Mouse (Mus musculus): ENCODE data around the gene Gm35315. TPM values are rescaled to one million over a fixed set of nuclear protein-coding genes. Genes with fewer than 3 reads are reported as not detected.
"Not testable (repeated sequence)": the region's sequence is repeated elsewhere in the genome, so short reads cannot be mapped to it uniquely, and the experiment has no call there.

Gm35315 gene
- total and polyA plus RNA-seq, 3 experiments = not detected

DNA sequence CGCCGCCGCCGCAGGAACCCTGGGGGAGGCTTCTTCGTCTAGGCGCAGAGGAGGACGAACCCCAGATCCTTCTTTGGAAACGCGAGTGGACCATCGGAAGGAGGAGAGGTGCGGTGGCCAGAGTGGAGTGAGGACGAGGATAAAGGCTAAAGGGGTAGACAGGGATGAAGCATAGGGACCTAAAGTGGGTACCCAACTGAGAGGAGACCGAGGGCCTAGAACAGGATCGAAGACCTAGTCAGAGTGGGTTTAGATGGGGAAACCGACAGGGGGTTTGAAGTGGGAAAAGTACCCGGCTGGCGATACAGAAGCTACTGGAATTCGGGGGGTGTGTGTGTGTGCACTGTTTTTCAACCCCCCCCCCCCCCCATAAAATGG is 41.9 kb upstream of the Gm35315 start:
- DNase-seq = no peak
- intact Hi-C loops (cut with DNase I) = loop anchor here (10.0 kb wide), 3 partner anchors 81 to 581 kb away; partner anchors contain the start of genes Crlf2 and Zfp932
- Histone ChIP-seq H3K27me3 (ENCODE audit: control insufficient read depth, insufficient read depth, low read length) (no peaks in the 10 kb centered on the region), H3K27ac (peak overlapping the region; percentile 92), H3K79me2 (replicated peaks; ENCODE audit: control insufficient read depth, insufficient read depth, low read length) (peaks cover 4% of the 10 kb centered on the region), H3K4me3 (peak overlapping the region; percentile 84), H3K36me3 (ENCODE audit: control insufficient read depth, insufficient read depth, low read length) (no peaks in the 10 kb centered on the region; the same call in 1 of the 2 replicates), H3K4me1 (ENCODE audit: control insufficient read depth, insufficient read depth, low read length) (no peaks in the 10 kb centered on the region; the same call in 1 of the 2 replicates), H3K9ac (ENCODE audit: low read depth, low read length) (peak overlapping the region; percentile 71)
- TF ChIP-seq EP300 (IDR thresholded peaks at IDR 0.05; ENCODE audit: insufficient read depth, low read depth, low read length) (no peak), POLR2A (IDR thresholded peaks at IDR 0.05; ENCODE audit: insufficient read depth, low read depth, low read length) (no peak), CTCF (IDR thresholded peaks at IDR 0.05) (no peak)
- WGBS = 2% methylated on average over 18 of the region's 18 CpGs

DNA sequence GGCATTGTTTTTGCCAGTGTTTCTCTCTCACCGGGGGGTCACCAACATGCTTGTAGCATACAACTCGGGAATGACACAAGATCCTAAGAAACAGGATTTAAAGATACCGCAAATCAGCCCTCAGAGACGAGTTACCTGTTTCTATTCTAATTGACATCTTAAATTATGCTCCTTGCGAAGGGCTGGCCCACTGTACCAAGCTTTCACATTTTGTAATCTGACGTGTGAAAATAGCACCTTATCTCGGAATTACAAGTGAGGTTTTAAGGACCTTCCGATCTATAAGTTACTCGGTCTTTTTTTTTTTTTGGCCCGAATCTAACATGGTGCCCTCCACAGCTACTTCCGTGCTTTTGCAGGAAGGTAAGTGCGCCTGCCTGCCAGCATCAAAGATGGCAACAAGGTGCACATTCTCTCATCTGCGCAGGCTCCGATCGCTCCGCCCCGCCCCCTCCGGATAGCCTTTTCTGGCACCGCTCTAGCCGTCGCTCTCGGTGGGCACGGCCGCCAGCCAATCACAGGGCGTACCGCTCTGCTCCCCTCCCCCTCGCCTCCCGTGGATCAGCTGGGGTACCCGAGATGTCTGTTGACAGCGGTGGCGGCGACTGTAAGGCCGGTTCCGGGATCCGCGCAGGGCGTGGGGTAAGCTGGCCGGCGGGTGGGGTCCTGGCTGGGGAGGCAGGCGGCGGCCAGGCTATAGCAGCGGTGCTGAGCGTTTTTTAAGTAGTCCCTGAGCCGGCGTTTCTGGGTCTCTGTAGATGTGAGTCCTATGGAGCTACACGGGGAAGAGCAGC is 41.3 kb upstream of the Gm35315 start, which contains the start of gene Chfr:
Chfr (plus strand) TSS at position 550 of the 794 bp plus-strand sequence.
- Histone ChIP-seq H3K36me3 (ENCODE audit: control insufficient read depth, insufficient read depth, low read length) (no peaks in the 10 kb centered on the region; the same call in 1 of the 2 replicates), H3K27me3 (ENCODE audit: control insufficient read depth, insufficient read depth, low read length) (no peaks in the 10 kb centered on the region), H3K9ac (ENCODE audit: low read depth, low read length) (peak within 1 kb of the TSS; percentile 71), H3K4me3 (peak within 1 kb of the TSS; percentile 84), H3K79me2 (replicated peaks; ENCODE audit: control insufficient read depth, insufficient read depth, low read length) (peaks cover 4% of the 10 kb centered on the region), H3K27ac (peak within 1 kb of the TSS; percentile 92), H3K4me1 (ENCODE audit: control insufficient read depth, insufficient read depth, low read length) (no peaks in the 10 kb centered on the region; the same call in 1 of the 2 replicates)
- TF ChIP-seq POLR2A (IDR thresholded peaks at IDR 0.05; ENCODE audit: insufficient read depth, low read depth, low read length) (peak; percentile 73), EP300 (IDR thresholded peaks at IDR 0.05; ENCODE audit: insufficient read depth, low read depth, low read length) (no peak), CTCF (IDR thresholded peaks at IDR 0.05) (peak; percentile 28)
- peak; percentile 98 to 99 for DNase-seq
- 3% methylated on average over 46 of the region's 46 CpGs for WGBS
- intact Hi-C loops (cut with DNase I) = loop anchor here (1.0 to 10.0 kb wide), 5 partner anchors 28 to 581 kb away; partner anchors contain the start of genes Crlf2, Golga3 and Zfp932

DNA sequence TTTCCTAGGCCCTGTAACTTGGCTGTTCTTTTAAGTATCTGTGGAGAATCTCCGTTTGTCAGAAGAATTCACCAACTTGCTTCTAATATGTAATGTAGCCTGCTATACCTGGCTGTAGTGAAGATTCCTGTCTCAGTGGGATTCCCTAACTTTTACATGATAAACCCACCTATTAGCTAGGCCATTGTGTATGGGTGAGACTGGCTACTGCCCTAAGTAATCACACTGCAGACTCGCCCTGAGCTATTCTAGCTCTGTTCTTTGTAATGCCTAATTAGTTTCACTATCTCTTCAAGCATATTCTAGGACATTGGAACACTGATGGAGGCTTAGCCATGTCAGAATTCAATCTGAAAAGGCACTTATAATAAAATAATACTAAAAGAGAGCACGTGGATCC is 28.2 kb upstream of the Gm35315 start:
- intact Hi-C loops (cut with DNase I); DNase-seq; H3K9ac ChIP-seq (ENCODE audit: low read depth, low read length); H3K79me2 ChIP-seq (replicated peaks; ENCODE audit: control insufficient read depth, insufficient read depth, low read length); H3K27me3 ChIP-seq (ENCODE audit: control insufficient read depth, insufficient read depth, low read length); H3K4me3 ChIP-seq; H3K27ac ChIP-seq; H3K4me1 ChIP-seq (ENCODE audit: control insufficient read depth, insufficient read depth, low read length); H3K36me3 ChIP-seq (ENCODE audit: control insufficient read depth, insufficient read depth, low read length): not testable (repeated sequence)
- 83% methylated on average over 3 of the region's 3 CpGs for WGBS

DNA sequence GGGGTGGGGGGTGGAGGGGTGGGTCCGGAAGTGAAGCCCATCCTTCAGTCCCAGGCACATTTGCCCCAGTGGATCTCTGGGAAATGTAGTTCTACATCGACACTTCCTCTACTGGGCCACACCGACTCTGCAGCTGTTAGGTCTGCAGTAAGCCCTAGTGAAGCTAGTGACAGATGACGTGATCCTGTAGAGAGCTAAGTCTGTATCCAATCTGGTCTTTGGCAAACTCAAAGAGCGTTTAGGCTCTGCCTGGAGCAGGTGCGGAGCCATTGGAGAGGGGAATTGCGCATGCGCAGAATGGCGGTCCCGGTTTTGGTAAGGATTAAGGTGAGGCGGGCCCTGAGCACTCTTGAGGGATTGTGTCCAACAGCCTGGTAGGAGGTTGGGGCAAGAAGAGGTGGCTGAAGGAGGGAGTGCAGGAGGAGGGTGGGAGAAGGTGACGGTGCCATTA is 15.8 kb upstream of the Gm35315 start, which contains the start of gene Zfp605:
Zfp605 (plus strand) TSS at position 102 of the 451 bp plus-strand sequence.
- WGBS = under 1% methylated on average over 12 of the region's 12 CpGs
- TF ChIP-seq POLR2A (IDR thresholded peaks at IDR 0.05; ENCODE audit: insufficient read depth, low read depth, low read length) (peak; percentile 31), EP300 (IDR thresholded peaks at IDR 0.05; ENCODE audit: insufficient read depth, low read depth, low read length) (0 out of 2 replicates have a peak, but pooled peaks have one; percentile 44), CTCF (IDR thresholded peaks at IDR 0.05) (0 out of 2 replicates have a peak, but pooled peaks have one; percentile 7)
- peak within 1 kb of the TSS; percentile 95 for H3K4me3 ChIP-seq
- H3K27me3 ChIP-seq (ENCODE audit: control insufficient read depth, insufficient read depth, low read length) = no peaks in the 10 kb centered on the region
- H3K79me2 ChIP-seq (replicated peaks; ENCODE audit: control insufficient read depth, insufficient read depth, low read length) = no peaks in the 10 kb centered on the region
- peak within 1 kb of the TSS; percentile 82 for H3K27ac ChIP-seq
- peak within 1 kb of the TSS; percentile 55 for H3K9ac ChIP-seq (ENCODE audit: low read depth, low read length)
- intact Hi-C loops (cut with DNase I) = loop anchor here (10.0 kb wide), 1 partner anchor 185 kb away; the partner anchor contains the start of gene Gm15446
- H3K4me1 ChIP-seq (ENCODE audit: control insufficient read depth, insufficient read depth, low read length) = no peaks in the 10 kb centered on the region
- peak; percentile 90 for DNase-seq
- H3K36me3 ChIP-seq (ENCODE audit: control insufficient read depth, insufficient read depth, low read length) = no peaks in the 10 kb centered on the region

DNA sequence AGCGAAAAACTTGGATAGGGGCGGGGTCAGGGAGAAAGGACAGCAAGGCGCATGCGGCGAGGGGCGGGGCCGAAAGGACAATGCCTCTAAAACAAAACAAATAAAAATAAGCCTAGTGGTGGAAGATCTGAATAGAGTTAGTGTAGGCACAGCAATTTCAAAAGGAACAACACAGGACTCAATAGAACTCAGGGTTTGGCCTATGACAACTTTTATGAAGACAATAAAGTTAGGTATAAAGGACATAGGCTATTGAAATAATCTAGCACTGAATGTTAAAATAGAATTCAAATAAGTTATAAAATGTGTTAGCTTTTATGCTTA is 14.0 kb upstream of the Gm35315 start:
- H3K9ac ChIP-seq (ENCODE audit: low read depth, low read length) = no peak overlapping the region
- intact Hi-C loops (cut with DNase I) = loop anchor here (10.0 kb wide), 1 partner anchor 183 kb away; the partner anchor contains the start of gene Gm15446
- peak overlapping the region; percentile 98 for H3K4me3 ChIP-seq
- no peaks in the 10 kb centered on the region for H3K36me3 ChIP-seq (ENCODE audit: control insufficient read depth, insufficient read depth, low read length)
- H3K79me2 ChIP-seq (replicated peaks; ENCODE audit: control insufficient read depth, insufficient read depth, low read length) = no peaks in the 10 kb centered on the region
- TF ChIP-seq POLR2A (IDR thresholded peaks at IDR 0.05; ENCODE audit: insufficient read depth, low read depth, low read length) (no peak), CTCF (IDR thresholded peaks at IDR 0.05) (peak; percentile 59), EP300 (IDR thresholded peaks at IDR 0.05; ENCODE audit: insufficient read depth, low read depth, low read length) (no peak)
- WGBS = 0% methylated on average over 7 of the region's 7 CpGs
- H3K27ac ChIP-seq = peak overlapping the region; percentile 96
- no peaks in the 10 kb centered on the region for H3K4me1 ChIP-seq (ENCODE audit: control insufficient read depth, insufficient read depth, low read length)
- no peak for DNase-seq
- no peaks in the 10 kb centered on the region for H3K27me3 ChIP-seq (ENCODE audit: control insufficient read depth, insufficient read depth, low read length)
